Mouse (Mus musculus) embryonic fibroblast, embryonic 13.5 days (primary cell): ENCODE measurements around the gene Eif4g2.

Source experiments
- CTCF ChIP-seq: IDR thresholded peaks from 2 replicates; pipeline ENCODE4 v1.5.1; 2011; ENCODE audit warnings: mild to moderate bottlenecking, control low read depth, low read length, moderate library complexity, borderline replicate concordance; ENCODE audit not compliant: insufficient read depth
- POLR2A ChIP-seq: IDR thresholded peaks from 2 replicates; pipeline ENCODE4 v1.6.1; 2011; ENCODE audit warnings: low read depth, mild to moderate bottlenecking, control low read depth, low read length, moderate library complexity

GRCm38 (mm10) chr7:111059527-111059926 lies 23.3 kb downstream of the Eif4g2 start:
- no peak for TF ChIP-seq CTCF
- no peak for TF ChIP-seq POLR2A
